Mouse (Mus musculus): ENCODE data around the gene Fahd2a.

DNA sequence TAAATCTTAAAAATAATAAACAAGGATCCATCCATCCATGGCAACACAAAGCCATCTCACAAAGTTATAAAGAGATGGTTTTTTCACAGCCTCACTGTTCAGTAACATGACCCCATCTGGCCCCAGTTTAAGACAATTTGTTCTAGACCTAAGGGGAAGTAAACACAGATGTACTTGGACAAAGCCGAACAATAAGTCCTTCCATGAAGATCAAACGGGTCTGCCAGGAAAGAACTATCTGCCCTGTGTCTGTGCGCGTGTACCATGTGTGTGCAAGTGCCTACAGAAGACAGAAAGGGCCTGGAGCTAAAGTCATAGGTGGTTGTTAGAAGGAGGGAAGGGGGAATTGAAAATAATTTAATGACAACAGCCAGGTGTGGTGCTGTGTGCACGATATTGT is 25.8 kb upstream of the Fahd2a start:
- TF ChIP-seq POLR2A (IDR thresholded peaks at IDR 0.05; ENCODE audit: borderline replicate concordance, low read depth, low read length) (no peak), CTCF (IDR thresholded peaks at IDR 0.05; ENCODE audit: low read depth, low read length) (no peak)
